Mouse (Mus musculus) limb, embryonic 14.5 days (tissue): ENCODE data around the gene Car8. TPM values are rescaled to one million over a fixed set of nuclear protein-coding genes. Genes with fewer than 3 reads are reported as not detected.

Experiments
- ATAC-seq: fragments of 200-750 bp; cut with Nextera tagmentation; 2 replicates; pipeline ENCODE4 v1.8.0; 2017; ENCODE audit warnings: low read depth, moderate number of reproducible peaks, moderate TSS enrichment; ENCODE audit not compliant: low FRiP score
- DNase-seq: peaks from one replicate; pipeline ENCODE4 v3.0.0-alpha.2; 2015; ENCODE audit warnings: low spot score
- H3K27ac ChIP-seq: fragments of 300-500 bp; sonication (generic); replicated peaks from 2 replicates; pipeline ENCODE4 v1.5.1; 2014; ENCODE audit warnings: low read depth, mild to moderate bottlenecking, low read length, moderate library complexity, mixed read lengths
- H3K27me3 ChIP-seq: fragments of 300-500 bp; sonication (generic); 2 replicates; pipeline ENCODE4 v1.6.1; 2014; ENCODE audit warnings: low read length, mixed read lengths; ENCODE audit not compliant: control insufficient read depth, insufficient read depth
- H3K36me3 ChIP-seq: fragments of 300-500 bp; sonication (generic); 2 replicates; pipeline ENCODE4 v1.6.1; 2014; ENCODE audit warnings: mild to moderate bottlenecking, low read length, moderate library complexity, mixed read lengths; ENCODE audit not compliant: control insufficient read depth, insufficient read depth
- H3K4me1 ChIP-seq: fragments of 300-500 bp; sonication (generic); 2 replicates; pipeline ENCODE4 v1.6.1; 2014; ENCODE audit warnings: antibody characterized with exemption, low read length, mixed read lengths; ENCODE audit not compliant: control insufficient read depth, insufficient read depth
- H3K4me2 ChIP-seq: fragments of 300-500 bp; sonication (generic); replicated peaks from 2 replicates; pipeline ENCODE4 v1.6.1; 2014; ENCODE audit warnings: low read depth, mild to moderate bottlenecking, low read length, moderate library complexity; ENCODE audit not compliant: severe bottlenecking
- H3K4me3 ChIP-seq: fragments of 300-500 bp; sonication (generic); replicated peaks from 2 replicates; pipeline ENCODE4 v1.5.1; 2014; ENCODE audit warnings: low read length
- H3K9ac ChIP-seq: fragments of 300-500 bp; sonication (generic); 2 replicates; pipeline ENCODE4 v1.6.1; 2014; ENCODE audit warnings: mild to moderate bottlenecking, low read depth, low read length, moderate library complexity; ENCODE audit not compliant: severe bottlenecking
- H3K9me3 ChIP-seq: fragments of 300-500 bp; sonication (generic); 2 replicates; pipeline ENCODE4 v1.6.1; 2016; ENCODE audit warnings: low read length; ENCODE audit not compliant: control insufficient read depth
- POLR2A ChIP-seq: fragments of 200-500 bp; IDR thresholded peaks from 2 replicates; pipeline ENCODE4 v1.8.0; 2012; ENCODE audit warnings: inconsistent platforms, mild to moderate bottlenecking, moderate library complexity, borderline replicate concordance; ENCODE audit not compliant: insufficient read depth, insufficient read length; ENCODE audit errors: extremely low read depth
- WGBS: fragments of 180-500 bp; shearing (Covaris S2); extraction: QIAGEN DNeasy Blood & Tissue Kit; methylation state at CpG from one replicate; pipeline ENCODE4 v1.1.7; 2014; 5-methylcytosine and 5-hydroxymethylcytosine counted together
- polyA plus RNA-seq, 2 experiments: library from polyadenylated mRNA; depleted of rRNA in 1 of 2; stranded (reverse) in 1 of 2; unstranded in 1 of 2; fragments of >200 nt; fragmentation: Nextera tagmentation in 1 of 2; extraction: Ambion mirVana in 1 of 2; gene quantifications; 2 replicates each; pipeline versions ENCODE4 v1.2.1 to v1.2.3; 2012 to 2014

Car8 gene
- polyA plus RNA-seq, 2 experiments, result 1.6 to 2.5 TPM

- no peak for TF ChIP-seq POLR2A
- no peaks in the 10 kb centered on the region for H3K27me3 ChIP-seq
Measured at GRCm38 (mm10) chr4:8212873-8213569, 25.8 kb downstream of the Car8 start.

GRCm38 (mm10) chr4:8210452-8210851, 28.4 kb downstream of the Car8 start:
- no peak for TF ChIP-seq POLR2A
- H3K36me3 ChIP-seq, result no peaks in the 10 kb centered on the region
- ATAC-seq (no peak), DNase-seq (no peak)
- WGBS, result 90% methylated on average over 2 of the region's 2 CpGs
- H3K9ac ChIP-seq, result no peak overlapping the region
- no peaks in the 10 kb centered on the region for H3K27me3 ChIP-seq
- H3K4me1 ChIP-seq, result no peaks in the 10 kb centered on the region
- H3K4me3 ChIP-seq, result no peak overlapping the region
- no peaks in the 10 kb centered on the region for H3K9me3 ChIP-seq
- H3K4me2 ChIP-seq, result no peak overlapping the region
- no peak overlapping the region for H3K27ac ChIP-seq

More at GRCm38 (mm10) chr4:8212873-8213569, 25.8 kb downstream of the Car8 start:
- Histone ChIP-seq H3K4me1 (no peaks in the 10 kb centered on the region), H3K9ac (no peak overlapping the region), H3K36me3 (no peaks in the 10 kb centered on the region), H3K4me2 (no peak overlapping the region), H3K4me3 (no peak overlapping the region), H3K27ac (no peak overlapping the region), H3K9me3 (no peaks in the 10 kb centered on the region)
- WGBS, result 63% methylated on average over 8 of the region's 8 CpGs
- no peak for DNase-seq
- no peak for ATAC-seq

DNA sequence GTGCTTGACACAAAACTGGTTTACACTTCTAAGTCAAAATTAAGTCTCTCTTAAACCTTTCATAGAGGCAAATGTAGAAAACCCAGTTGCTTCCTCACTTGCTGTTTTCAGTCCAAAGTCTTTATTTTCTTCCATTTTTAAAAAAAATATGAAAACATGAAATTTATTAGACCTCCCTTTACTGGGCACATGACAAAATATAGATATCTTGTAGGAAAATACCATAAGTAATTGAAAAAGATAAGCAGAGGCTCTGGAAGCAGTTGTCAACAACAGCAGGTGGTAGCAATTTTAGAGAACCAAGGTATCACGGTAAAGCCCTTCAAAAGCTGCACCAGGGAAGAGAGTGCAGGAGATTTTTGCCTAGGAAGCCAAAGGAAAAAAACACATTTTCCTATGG, 30.9 kb downstream of the Car8 start:
- Histone ChIP-seq H3K27ac (no peak overlapping the region), H3K36me3 (no peaks in the 10 kb centered on the region), H3K4me2 (no peak overlapping the region), H3K9ac (no peak overlapping the region), H3K4me3 (no peak overlapping the region), H3K9me3 (no peaks in the 10 kb centered on the region), H3K27me3 (no peaks in the 10 kb centered on the region), H3K4me1 (no peaks in the 10 kb centered on the region)
- DNase-seq (no peak), ATAC-seq (no peak)
- TF ChIP-seq POLR2A, result no peak
- WGBS, result 56% methylated on average over 1 of the region's 1 CpGs

DNA sequence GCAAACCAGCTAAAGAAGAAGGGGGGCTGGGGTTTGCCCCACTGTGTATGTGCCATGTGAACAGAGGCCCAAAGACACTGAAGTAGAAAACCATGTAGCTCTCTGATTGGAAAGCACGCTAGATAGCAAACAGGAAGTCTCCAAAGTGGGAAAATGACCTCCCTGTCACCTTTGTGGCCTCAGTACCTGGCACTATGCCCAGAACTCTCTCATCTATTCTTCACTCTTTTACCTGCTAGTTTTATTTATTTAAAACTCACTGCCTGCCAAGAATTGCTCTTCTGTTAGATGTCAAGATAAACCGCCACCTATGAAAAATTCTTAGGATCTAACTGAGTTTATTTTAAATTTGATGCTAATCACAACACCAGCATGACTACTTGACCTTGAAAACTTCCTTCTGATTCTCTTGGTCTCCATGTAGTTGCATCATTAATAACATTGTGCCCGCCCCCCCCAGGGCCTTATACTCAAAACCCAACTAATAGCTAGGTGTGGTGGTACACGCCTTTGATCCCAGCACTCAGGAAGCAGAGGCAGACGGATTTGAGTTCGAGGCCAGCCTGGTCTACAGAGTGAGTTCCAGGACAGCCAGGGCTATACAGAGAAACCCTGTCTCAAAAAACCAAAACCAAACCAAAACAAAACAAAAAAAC, 31.8 kb downstream of the Car8 start:
- no peak overlapping the region for H3K4me2 ChIP-seq
- H3K27ac ChIP-seq, result no peak overlapping the region
- peak; percentile 5 for DNase-seq
- H3K36me3 ChIP-seq, result no peaks in the 10 kb centered on the region
- WGBS, result 83% methylated on average over 6 of the region's 6 CpGs
- H3K4me3 ChIP-seq, result no peak overlapping the region
- no peaks in the 10 kb centered on the region for H3K9me3 ChIP-seq
- TF ChIP-seq POLR2A, result no peak
- H3K9ac ChIP-seq, result no peak overlapping the region
- no peaks in the 10 kb centered on the region for H3K4me1 ChIP-seq
- no peak for ATAC-seq
- H3K27me3 ChIP-seq, result no peaks in the 10 kb centered on the region

GRCm38 (mm10) chr4:8205089-8205649, 33.7 kb downstream of the Car8 start:
- no peak for TF ChIP-seq POLR2A
- no peak overlapping the region for H3K4me3 ChIP-seq
- H3K4me1 ChIP-seq, result no peaks in the 10 kb centered on the region
- 57% methylated on average over 4 of the region's 4 CpGs for WGBS
- DNase-seq (no peak), ATAC-seq (no peak)
- no peak overlapping the region for H3K9ac ChIP-seq
- no peak overlapping the region for H3K27ac ChIP-seq
- H3K9me3 ChIP-seq, result no peaks in the 10 kb centered on the region
- H3K36me3 ChIP-seq, result no peaks in the 10 kb centered on the region
- no peaks in the 10 kb centered on the region for H3K27me3 ChIP-seq
- no peak overlapping the region for H3K4me2 ChIP-seq
